Mouse (Mus musculus): ENCODE results near the gene Sesn1. TPM values are rescaled to one million over a fixed set of nuclear protein-coding genes. Genes with fewer than 3 reads are reported as not detected.

Sesn1 gene
- polyA plus RNA-seq, 1 experiment, result 14.2 TPM

DNA sequence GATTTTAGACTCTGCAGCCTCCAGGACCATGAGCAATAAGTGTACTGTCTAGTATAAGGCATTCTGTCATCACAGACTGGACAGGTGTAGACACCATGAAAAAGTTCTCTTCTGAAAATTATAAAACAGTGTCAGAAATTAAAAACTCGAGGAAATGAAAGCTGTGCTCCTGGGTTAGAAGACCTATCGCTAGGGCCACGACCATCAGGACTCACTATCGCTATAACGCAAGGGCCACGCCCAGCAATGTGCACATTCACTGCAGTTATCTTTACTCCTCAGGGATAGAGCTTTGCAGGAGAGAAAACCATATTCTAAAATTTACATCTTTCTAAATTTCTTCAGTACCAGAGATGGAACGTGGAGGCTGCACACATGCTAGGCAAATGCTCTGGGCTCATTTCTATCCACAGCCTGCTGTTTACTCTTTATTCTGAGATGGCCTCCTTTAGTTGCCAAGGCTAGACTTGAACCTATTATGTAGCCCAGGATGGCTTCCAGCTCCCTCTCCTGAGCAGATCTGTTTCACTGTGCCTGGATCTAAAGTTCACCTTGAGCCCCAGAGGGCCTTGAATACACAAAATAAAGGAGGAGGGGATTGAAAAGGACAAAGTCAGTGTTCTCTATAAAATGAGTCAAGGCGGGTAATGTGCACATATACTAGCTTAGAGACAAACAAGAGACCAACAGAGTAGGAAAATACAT lies 102.7 kb downstream of the Sesn1 start:
- peak; percentile 26 for TF ChIP-seq GATA1 (IDR thresholded peaks at IDR 0.05; ENCODE audit: low read length)

DNA sequence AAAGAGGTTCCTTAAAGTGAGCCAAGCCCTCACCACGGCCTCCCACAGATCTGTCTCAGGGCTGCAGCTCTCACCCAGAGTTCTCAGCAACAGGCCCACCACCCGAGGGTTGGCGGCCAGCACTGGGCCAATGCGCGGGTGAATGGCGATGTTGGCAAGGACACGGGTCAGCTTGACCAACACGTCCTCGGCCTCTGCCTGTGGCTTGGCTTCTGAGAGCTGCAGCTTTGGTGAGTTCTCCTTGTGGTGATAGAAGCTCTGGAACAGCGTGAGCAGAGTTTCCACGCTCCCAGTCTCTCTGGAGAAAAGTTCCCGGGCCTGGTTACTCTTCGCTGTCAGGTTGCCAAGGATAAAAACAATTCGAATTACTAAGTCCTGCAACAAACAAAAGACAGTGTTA lies 117.0 kb downstream of the Sesn1 start:
- TF ChIP-seq GATA1 (IDR thresholded peaks at IDR 0.05; ENCODE audit: low read length), result no peak

DNA sequence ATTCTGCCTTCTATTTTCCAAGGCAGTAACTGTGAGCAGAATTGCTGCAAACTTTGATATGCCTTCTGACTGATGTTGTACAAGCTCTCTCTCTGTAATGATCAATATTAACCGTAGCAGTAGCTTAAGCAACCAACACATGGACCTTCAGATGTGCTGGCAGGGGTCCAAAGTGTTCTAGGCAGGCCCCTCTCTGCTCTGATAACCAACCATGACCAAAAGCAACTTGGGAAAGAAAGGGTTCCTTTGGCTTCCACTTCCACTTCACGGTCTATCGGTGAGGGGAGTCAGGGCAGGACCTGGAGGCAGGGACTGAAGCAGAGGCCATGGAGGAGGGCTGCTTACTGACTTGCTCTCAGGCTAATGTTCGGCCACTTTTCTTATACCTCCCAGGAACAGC lies 121.2 kb downstream of the Sesn1 start:
- no peak for TF ChIP-seq GATA1 (IDR thresholded peaks at IDR 0.05; ENCODE audit: low read length)

DNA sequence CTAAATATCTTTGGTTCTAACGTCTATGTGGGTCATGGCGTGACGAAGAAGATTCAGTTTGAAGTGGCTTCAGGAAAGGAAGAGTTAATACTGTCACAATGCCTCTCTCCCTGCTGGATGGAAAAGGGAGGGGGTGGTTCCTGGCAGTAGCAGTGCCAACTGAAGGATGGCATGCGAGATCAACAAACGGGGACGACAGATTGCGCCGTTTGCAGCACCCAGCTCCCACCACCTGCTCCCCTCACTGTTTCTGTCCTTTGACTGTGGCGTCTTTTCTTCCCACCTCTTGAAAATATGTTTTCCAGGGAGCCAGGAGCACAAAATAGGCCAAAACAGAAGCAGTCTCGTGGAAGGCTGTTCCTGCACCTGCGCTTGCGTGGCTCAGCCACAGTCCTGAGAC lies 122.2 kb downstream of the Sesn1 start:
- TF ChIP-seq GATA1 (IDR thresholded peaks at IDR 0.05; ENCODE audit: low read length), result no peak

DNA sequence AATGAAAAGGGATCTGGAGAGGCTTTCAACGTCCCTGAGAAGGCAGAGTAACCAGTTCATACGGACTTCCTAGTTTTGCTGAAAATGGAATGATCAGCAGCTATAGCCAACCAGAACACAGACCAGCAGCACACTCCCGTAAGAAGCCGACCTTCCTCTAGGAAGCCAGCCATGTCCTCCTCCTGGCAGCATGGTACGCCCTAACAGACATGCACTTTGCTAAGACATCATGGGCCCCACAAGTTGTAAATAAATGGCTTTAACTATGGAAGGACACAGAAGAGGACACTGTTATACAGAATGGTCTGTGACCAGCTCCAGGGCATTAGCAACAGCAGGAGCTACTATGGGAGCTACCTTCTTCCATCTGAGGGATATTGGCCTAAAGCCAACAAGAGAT lies 123.2 kb downstream of the Sesn1 start:
- TF ChIP-seq GATA1 (IDR thresholded peaks at IDR 0.05; ENCODE audit: low read length), result no peak

DNA sequence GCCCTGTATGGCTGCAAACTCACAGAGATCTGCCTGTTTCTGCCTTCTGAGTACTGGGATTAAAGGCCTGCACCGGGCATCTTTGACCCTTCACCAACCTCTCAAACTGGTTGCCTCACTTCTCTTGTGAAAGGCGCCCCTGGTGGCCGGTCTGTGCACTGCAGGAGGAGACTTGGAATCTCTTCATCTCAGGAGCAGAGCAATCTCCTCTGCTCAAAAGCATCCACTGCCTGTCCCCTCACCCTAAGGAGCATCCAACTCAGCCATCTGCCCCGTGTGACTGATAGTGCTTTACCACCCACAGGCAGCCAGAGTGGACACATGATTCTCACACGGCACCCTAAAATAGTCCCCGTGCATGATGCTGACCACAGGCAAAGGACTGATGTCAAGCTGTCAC lies 123.8 kb downstream of the Sesn1 start:
- TF ChIP-seq GATA1 (IDR thresholded peaks at IDR 0.05; ENCODE audit: low read length), result no peak

DNA sequence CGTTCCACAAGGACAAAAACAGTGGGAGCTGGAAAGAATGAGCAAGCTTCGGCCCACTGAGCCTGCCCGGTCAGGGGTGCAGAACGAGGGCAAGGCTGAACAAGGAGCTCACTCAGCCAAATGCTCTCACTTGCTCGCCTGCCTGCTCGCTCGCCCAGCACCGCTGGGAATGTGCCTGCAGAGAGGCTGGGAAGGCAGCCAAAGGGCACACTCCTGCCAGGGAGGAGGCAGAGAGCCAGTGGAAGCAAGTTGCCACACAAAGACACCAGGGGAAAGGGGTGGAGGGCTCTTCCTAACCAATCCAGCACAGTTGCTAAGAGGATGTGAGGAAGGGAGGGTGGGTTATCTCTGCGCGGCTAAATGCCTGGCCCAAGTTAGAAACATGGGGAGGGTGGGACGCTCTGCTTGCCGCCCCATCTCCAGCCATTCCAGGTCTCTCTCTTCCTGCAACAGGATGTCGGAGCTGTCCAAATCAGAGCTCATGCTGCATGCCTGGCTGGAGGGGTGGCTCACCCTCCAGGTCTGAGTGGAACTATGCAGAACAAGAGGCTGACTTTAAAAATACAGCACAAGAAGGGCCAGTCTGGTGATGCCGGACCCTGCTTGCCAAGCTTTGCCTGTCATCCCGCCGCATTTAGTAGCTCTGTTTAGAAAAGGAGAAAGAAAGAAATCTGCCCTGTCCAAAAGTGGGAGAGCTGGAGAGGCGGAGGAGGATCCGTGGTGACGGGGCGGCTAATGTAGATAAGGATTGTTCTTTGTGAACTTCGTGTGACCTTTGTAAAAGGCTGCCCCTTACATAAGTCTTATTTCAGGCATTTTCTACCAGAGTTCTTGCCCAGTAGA lies 125.1 kb downstream of the Sesn1 start:
- no peak for TF ChIP-seq GATA1 (IDR thresholded peaks at IDR 0.05; ENCODE audit: low read length)

DNA sequence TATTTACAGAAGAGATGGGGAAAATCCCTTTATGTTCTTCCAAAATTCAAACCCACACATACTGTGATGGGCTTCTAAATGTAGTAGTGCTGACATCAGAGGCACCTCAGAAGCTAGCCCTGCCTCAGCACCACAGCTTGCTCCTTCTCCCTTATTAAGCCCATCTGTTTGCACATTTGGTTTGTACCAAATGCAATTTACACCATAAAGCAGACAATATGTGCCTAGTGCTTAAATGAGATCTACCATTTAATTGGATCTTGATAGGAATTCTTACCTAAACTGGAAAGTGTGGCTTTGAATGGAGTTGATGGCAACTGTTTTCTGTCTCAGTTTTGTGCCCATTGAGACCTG lies 125.7 kb downstream of the Sesn1 start:
- no peak for TF ChIP-seq GATA1 (IDR thresholded peaks at IDR 0.05; ENCODE audit: low read length)

DNA sequence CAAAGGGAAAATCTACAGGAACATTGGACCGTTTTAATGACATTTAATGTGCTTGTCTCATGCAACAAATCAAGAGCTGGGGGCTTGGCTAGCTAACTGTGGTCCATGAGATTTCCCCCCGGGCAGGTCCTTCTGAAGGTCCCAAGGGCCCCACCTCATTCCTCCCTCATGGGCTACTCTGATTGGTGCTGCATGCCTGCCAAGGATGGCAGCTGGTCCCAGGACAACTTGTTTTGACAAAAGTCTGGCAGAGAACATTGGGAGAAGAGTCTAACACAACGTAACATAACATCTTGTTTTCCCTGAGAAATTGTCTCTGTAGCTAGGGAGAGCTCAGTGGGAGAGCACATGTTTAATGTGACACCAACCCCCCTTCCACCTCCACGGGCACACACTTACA lies 126.4 kb downstream of the Sesn1 start:
- no peak for TF ChIP-seq GATA1 (IDR thresholded peaks at IDR 0.05; ENCODE audit: low read length)

DNA sequence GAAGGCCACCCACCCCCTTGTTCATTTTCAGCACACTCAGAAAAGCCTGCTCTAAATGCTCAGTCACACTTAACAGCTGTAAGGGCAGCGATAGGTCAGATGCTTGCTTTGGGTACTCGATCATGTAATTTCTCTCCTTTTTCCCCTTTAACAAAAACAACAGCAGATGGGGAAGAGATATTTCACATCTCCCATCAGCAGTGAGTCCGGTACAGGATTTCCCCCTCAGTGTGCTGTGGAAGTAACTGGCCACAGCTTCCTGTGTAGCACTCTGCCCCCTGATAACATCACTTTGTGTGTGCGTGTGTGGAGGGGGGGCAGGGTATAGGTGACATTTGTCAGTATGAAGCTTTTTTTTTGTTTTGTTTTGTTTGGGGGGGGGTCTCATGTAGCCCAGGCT lies 127.4 kb downstream of the Sesn1 start:
- peak; percentile 82 for TF ChIP-seq GATA1 (IDR thresholded peaks at IDR 0.05; ENCODE audit: low read length)

DNA sequence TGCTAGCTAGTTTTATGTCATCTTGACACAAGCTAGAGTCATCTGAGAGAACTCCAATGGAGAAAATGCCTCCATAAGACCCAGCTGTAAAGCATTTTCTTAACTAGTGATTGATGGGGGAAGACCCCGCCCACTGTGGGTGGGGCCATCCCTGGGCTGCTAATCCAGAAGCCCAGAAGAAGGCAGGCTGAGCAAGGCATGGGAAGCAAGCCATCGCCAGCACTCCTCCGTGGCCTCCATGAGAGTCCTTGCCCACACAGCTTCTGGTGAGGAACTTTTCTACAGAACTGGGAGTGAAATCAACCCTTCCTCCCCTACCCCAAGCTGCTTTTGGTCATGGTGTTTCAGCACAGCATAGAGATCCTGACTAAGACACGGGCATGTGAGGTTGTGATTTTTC lies 129.4 kb downstream of the Sesn1 start:
- TF ChIP-seq GATA1 (IDR thresholded peaks at IDR 0.05; ENCODE audit: low read length), result no peak

DNA sequence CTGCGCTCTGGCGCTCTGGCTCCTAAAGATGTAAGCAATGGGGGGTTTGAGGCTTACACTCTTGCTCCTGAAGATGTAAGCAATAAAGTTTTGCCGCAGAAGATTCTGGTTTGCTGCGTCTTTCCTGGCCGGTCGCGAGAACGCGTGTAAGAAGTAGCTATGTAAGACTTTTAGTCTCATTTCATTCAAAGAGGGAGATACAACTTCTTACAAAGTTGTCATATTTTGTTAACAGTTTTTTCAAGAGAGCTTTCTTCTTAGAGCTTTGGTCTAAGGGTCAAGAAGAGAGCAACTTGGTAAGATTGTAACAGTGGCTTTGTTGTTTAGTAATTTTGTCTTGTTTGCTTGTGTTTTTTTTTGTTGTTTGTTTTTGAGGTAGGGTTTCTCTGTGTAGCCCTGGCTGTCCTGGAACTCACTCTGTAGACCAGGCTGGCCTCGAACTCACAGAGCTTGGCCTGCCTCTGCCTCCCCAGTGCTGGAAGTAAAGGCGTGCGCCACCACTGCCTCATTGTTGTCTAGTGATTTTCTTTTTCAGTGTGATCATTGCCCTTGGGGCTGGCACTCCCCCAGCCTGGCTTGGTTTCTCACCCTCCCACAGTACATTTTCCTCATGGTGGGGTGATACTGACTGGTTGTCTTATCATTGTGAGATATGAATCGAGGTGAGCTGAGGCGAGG lies 143.3 kb downstream of the Sesn1 start:
- TF ChIP-seq GATA1 (IDR thresholded peaks at IDR 0.05; ENCODE audit: low read length), result no peak

DNA sequence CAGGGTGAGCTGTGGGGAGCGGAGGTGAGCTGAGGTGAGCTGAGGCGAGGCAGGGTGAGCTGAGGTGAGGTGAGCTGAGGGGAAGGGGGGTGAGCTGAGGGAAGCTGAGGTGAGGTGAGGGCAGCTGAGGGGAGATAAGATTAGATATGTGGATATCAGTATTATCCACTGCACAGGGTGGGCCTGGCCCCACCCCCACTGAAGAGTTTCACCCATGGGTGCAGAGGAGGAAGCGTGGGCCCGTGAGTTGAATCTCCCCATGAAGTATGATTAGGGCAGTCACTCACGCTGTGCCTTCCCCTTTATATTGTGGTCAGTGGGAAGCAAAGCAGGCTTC lies 143.8 kb downstream of the Sesn1 start:
- no peak for TF ChIP-seq GATA1 (IDR thresholded peaks at IDR 0.05; ENCODE audit: low read length)

DNA sequence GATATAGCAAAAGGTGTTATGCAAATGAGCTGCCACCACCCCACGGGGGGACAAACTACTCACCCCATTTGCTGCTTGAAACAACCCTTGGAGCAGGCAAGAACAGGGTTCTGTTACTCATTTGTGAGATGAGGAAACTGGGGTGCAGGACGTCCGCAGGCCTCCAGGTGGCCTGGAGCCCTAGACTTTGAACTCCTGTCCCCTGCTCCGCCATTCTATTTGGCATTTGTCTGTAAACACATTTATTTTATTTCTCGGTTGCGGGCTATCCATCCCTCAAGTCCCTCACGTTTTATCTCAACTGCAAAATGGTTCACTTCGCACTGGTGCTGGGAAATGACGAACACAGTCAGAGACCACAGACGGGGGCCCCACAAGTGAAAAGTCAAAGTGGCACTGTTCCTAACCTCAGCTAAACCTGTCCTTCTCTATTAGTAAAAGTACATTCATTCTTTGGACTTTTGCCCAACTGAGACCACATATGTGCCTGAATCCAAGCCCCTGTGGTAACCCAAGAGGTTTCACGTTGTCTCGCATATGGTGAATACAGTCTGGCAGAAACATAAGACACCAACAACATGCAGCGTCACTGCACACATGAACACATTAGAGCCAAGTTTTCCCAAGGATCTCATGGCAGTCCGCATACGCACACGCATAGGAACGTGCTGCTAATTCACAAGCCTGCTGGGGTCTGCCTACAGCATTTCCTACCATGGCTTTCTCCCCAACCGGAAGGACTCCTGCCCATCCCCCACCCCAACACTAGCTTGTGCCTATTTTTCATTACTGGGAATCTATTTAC lies 147.9 kb downstream of the Sesn1 start:
- no peak for TF ChIP-seq GATA1 (IDR thresholded peaks at IDR 0.05; ENCODE audit: low read length)

Other genes starting within 250 kb of the Sesn1 start
- not detected in 2 replicates for gene Ccdc162, start 93.3 kb upstream of the Sesn1 start, polyA plus RNA-seq (2012)
- 0.98 and 1.6 TPM in 2 replicates for gene Cep57l1, start 64 bp upstream of the Sesn1 start, polyA plus RNA-seq (2012)
- not detected in 2 replicates for gene Armc2, start 208.5 kb downstream of the Sesn1 start, polyA plus RNA-seq (2012)

Data from G1E-ER4 (cell line).